Mouse (Mus musculus) kidney, postnatal 10 days (tissue): ENCODE data around the gene C1rl.
A peak's percentile ranks its signal among the peaks of the same experiment; 100 is the strongest.
"Not testable (repeated sequence)": the region's sequence is repeated elsewhere in the genome, so short reads cannot be mapped to it uniquely, and the experiment has no call there.

Experiments used
- DNase-seq: peaks from one replicate; pipeline ENCODE4 v3.0.0; 2021; ENCODE audit warnings: mixed read lengths

The C1rl gene

GRCm38 (mm10) chr6:124506991-124507390, 14.1 kb downstream of the C1rl start:
- no peak for DNase-seq

- no peak for DNase-seq
These were observed 15.4 kb downstream of the C1rl start for GRCm38 (mm10) chr6:124508292-124508691.

GRCm38 (mm10) chr6:124509192-124509591, 16.3 kb downstream of the C1rl start:
- not testable (repeated sequence) for DNase-seq

GRCm38 (mm10) chr6:124511936-124512335, 19.0 kb downstream of the C1rl start:
- DNase-seq = no peak

- DNase-seq = peak; percentile 79
These were observed 19.5 kb downstream of the C1rl start, which contains the start of gene C1ra for GRCm38 (mm10) chr6:124512355-124512836. Gene C1ra (plus strand): TSS chr6:124512405.

GRCm38 (mm10) chr6:124517733-124518132, 24.8 kb downstream of the C1rl start:
- not testable (repeated sequence) for DNase-seq

- not testable (repeated sequence) for DNase-seq
These were observed 29.2 kb downstream of the C1rl start for GRCm38 (mm10) chr6:124522082-124522481.

- no peak for DNase-seq
These were observed 35.0 kb downstream of the C1rl start for GRCm38 (mm10) chr6:124527881-124528280.

GRCm38 (mm10) chr6:124531077-124531476, 38.2 kb downstream of the C1rl start:
- DNase-seq = no peak

GRCm38 (mm10) chr6:124536125-124536829, 43.4 kb downstream of the C1rl start:
- not testable (repeated sequence) for DNase-seq

- not testable (repeated sequence) for DNase-seq
These were observed 48.3 kb downstream of the C1rl start for GRCm38 (mm10) chr6:124541176-124541575.

- peak; percentile 80 for DNase-seq
These were observed 49.4 kb downstream of the C1rl start, which contains the start of gene C1s1 for GRCm38 (mm10) chr6:124542284-124542683. Gene C1s1 (minus strand): TSS chr6:124542359.

- DNase-seq = peak; percentile 69
These were observed 51.6 kb downstream of the C1rl start for GRCm38 (mm10) chr6:124544466-124544865.

GRCm38 (mm10) chr6:124545425-124545824, 52.5 kb downstream of the C1rl start:
- DNase-seq = no peak

- not testable (repeated sequence) for DNase-seq
These were observed 55.1 kb downstream of the C1rl start for GRCm38 (mm10) chr6:124547979-124548378.

GRCm38 (mm10) chr6:124549023-124549550, 56.2 kb downstream of the C1rl start:
- no peak for DNase-seq

GRCm38 (mm10) chr6:124552766-124553165, 59.9 kb downstream of the C1rl start:
- no peak for DNase-seq

- not testable (repeated sequence) for DNase-seq
These were observed 63.0 kb downstream of the C1rl start for GRCm38 (mm10) chr6:124555956-124556355.
